Mouse (Mus musculus) layer of hippocampus, adult 11-12 months (tissue): Measurements from ENCODE around the gene Trpc7.
A peak's percentile ranks its signal among the peaks of the same experiment; 100 is the strongest.

ENCODE experiments used
- DNase-seq: peaks from one replicate; pipeline ENCODE4 v3.0.0; 2022; ENCODE audit warnings: low spot score

Trpc7 gene

GRCm38 (mm10) chr13:56746739-56747532 lies 148.9 kb downstream of the Trpc7 start:
- DNase-seq, result no peak

DNA sequence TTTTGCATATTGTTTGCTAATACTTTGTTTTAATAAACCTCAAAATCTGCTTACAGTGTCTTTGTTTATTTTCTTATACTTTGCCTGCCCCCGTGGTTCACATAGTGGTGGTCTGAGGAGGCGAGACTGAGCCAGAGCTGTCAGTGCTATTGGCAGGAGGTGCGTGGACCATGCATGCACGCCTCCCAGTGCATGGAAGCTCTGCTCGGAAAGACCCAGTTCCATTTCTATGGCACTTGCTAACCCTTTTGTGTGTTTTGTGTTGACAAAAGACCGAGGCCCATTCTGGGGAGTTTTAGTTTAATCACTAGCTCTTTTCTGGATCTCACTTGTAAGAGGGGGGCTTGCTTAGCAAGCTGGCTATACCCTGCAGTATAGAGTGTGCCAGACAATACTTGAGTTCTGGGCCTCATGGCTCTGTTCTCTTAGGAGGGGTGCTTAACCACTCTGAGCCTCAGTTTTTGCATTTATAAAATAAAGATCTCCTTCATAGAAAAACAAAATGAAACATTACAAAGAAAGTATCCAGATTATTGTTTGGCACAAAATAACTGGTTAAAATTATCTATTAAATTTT lies 153.4 kb downstream of the Trpc7 start:
- DNase-seq, result no peak

- no peak for DNase-seq
These were observed 154.1 kb downstream of the Trpc7 start for GRCm38 (mm10) chr13:56741691-56742090.

DNA sequence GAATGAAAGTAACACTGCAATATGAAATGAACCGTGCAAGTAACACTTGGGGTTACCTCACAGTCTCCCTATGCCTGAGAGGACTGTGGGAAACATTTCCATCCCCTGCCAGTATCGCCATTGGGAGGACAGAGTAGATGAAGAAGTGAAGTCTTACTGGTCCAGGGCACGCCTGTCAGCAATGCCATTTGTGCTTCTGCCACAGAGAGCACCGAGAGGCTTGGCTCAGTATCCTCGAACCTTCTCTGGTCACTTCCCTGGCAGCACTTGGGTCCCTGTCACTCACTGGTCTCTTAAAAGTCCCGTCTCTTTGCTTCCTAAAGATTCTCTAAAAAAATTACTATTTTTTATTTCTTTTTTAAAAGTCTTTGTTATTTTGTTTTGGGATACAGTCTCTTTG lies 155.3 kb downstream of the Trpc7 start:
- DNase-seq, result no peak

- DNase-seq, result no peak
These were observed 156.2 kb downstream of the Trpc7 start for GRCm38 (mm10) chr13:56739556-56739955.

- peak; percentile 54 for DNase-seq
These were observed 160.4 kb downstream of the Trpc7 start for GRCm38 (mm10) chr13:56735212-56735875.

DNA sequence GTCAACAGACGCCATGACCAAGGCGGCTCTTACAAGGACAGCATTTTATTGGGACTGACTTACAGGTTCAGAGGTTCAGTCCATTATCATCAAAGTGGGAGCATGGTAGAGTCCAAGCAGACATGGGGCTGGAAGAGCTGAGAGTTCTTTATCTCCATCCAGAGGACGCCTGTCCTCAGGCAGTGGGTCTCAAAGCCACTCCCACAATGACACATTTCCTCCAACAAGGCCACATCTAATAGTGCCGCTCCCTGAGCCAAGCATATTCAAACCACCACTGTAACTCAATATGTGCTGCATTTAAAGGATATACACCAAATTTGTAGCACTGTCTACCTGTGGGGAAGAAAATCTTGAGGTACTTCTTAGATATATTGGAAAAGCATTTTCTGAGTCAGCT lies 161.2 kb downstream of the Trpc7 start:
- no peak for DNase-seq

GRCm38 (mm10) chr13:56729046-56729445 lies 166.7 kb downstream of the Trpc7 start:
- DNase-seq, result no peak

DNA sequence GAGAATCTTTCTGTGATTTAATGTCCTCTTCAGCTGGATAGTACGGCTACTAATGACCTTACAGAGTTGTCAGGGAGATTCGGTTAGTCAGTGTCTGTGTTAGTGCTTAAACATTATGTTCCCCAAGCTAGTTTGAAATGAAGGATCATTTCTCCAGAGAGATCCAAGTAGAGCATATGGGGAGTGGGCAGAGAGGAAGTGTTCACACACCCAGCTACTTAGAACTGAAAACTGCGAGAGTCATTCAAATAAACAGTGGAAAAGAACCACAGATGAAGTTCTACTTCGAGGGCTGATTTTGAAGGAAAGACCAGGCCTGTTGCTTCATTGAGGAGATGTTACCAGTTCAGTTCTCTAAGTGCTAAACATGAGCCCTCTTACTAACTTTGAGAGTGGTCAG lies 169.2 kb downstream of the Trpc7 start:
- DNase-seq, result peak; percentile 17
